Mouse (Mus musculus) testis, adult 2 months (tissue): Measurements from ENCODE around the gene Hoxd9.

Source experiments
- CTCF ChIP-seq: fragments of 200-500 bp; IDR thresholded peaks from 2 replicates; pipeline ENCODE4 v1.5.1; 2012; ENCODE audit warnings: low read depth, mild to moderate bottlenecking, inconsistent platforms, low read length, moderate library complexity; ENCODE audit not compliant: control insufficient read depth, insufficient read depth, insufficient replicate concordance
- POLR2A ChIP-seq: fragments of 200-500 bp; IDR thresholded peaks from 2 replicates; pipeline ENCODE4 v1.6.1; 2012; ENCODE audit warnings: low read depth, mild to moderate bottlenecking, inconsistent platforms, low read length, moderate library complexity; ENCODE audit not compliant: control insufficient read depth

DNA sequence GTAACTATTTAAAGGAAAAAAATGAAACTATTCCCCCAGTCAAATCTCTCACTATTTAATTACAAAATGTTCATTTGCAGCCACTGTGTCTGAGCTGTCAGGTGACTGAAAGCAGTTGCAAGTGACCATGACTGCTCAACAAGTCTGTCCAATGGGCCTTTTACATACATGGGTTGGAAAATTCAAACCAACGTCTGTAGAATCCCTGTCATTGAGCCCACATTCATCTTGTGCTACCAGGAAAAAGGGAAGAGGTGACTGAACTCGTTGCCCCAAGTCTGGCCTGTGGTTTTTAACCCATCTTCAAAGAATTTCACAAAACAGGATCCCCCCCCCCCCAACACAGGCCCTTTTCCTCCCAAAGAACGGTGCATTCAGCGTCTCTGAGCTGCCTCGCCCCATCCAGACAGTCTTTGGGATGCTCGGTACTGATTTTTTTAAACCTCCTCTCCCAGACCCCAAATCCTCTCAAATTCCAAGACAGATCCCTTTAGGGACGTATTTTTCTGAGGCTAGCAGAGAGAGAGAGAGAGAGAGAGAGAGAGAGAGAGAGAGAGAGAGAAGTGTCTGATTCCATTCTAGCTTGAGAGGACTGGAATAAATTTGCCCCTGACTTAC, 1.6 kb upstream of the Hoxd9 start:
- TF ChIP-seq CTCF (no peak), POLR2A (no peak)
